ENCODE assay signal across 7 mouse cellular contexts in the genomic region with DNA sequence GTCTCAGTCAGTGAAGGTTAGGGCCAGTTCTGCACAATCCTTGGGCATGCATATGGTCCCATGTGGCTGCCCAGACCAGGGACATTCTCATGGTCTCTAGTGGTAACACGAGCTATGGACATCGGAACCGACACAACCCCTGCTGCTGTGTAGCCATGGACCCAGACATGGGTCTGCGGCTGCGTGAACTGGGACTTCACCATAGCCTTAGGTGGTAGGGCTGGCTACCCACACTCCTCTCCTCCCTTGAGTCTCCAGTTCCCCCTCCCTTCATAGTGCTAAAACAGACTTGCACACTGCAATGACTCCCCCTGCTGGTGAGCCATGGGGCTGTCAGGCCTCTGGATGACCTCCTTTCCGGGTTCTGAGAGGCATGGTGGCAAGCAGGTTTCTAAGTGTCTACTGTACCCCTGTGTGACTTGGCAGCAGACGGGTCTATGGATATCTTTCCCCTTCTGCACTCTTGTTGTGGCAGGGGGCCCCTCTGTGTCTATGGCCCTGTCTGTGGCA.
DNase-seq lines count a peak whose midpoint lies in the region; TF ChIP-seq lines count a peak whose summit lies in the region.

No protein-coding gene starts in this region.

- no peaks in the 10 kb centered on the region for H3K4me1 ChIP-seq in MEL (ENCODE audit: control insufficient read depth in 1 of 2, insufficient read depth in 2 of 2, low read length in 2 of 2)
- H3K4me1 ChIP-seq in olfactory bulb, adult 2 months (ENCODE audit: control insufficient read depth, insufficient read depth, low read length), result no peaks in the 10 kb centered on the region

- H3K79me2 ChIP-seq in MEL (ENCODE audit: control insufficient read depth, insufficient read depth, low read length, poor library complexity), result no peaks in the 10 kb centered on the region

- no peak overlapping the region for H3K4me3 ChIP-seq in MEL (ENCODE audit: control insufficient read depth in 1 of 2, insufficient read depth in 1 of 2, low read depth in 2 of 2, low read length in 2 of 2)
- H3K4me3 ChIP-seq in olfactory bulb, adult 2 months (ENCODE audit: insufficient read depth, low read depth, low read length), result no peak overlapping the region

- TF ChIP-seq POLR2A in MEL (IDR thresholded peaks at IDR 0.05; ENCODE audit: control insufficient read depth in 1 of 2, insufficient read depth in 1 of 2, low read depth in 1 of 2, low read length in 2 of 2, poor library complexity in 1 of 2), result no peak
- TF ChIP-seq POLR2A in olfactory bulb, adult 2 months (IDR thresholded peaks at IDR 0.05; ENCODE audit: insufficient read depth, low read depth, low read length), result no peak

- no peak overlapping the region for H3K9ac ChIP-seq in MEL (ENCODE audit: control insufficient read depth, low read depth, low read length, poor library complexity, severe bottlenecking)

- peak in 2 of 3 experiments; percentile 31 to 50; a peak in 5 of 6 replicates for TF ChIP-seq CTCF in MEL (IDR thresholded peaks at IDR 0.05 in 2 of 3, conservative IDR thresholded peaks at IDR 0.05 in 1 of 3; ENCODE audit: control insufficient read depth in 1 of 3, insufficient read depth in 1 of 3, low read depth in 2 of 3, low read length in 3 of 3, poor library complexity in 1 of 3, severe bottlenecking in 1 of 3)
- TF ChIP-seq CTCF in olfactory bulb, adult 2 months (IDR thresholded peaks at IDR 0.05; ENCODE audit: insufficient read depth, low read depth, low read length), result 0 out of 2 replicates have a peak, but pooled peaks have one; percentile 21

- no peak for TF ChIP-seq EP300 in MEL (IDR thresholded peaks at IDR 0.05; ENCODE audit: low read depth in 1 of 2, low read length in 2 of 2)

- H3K36me3 ChIP-seq in MEL (ENCODE audit: control insufficient read depth in 1 of 2, insufficient read depth in 2 of 2, low read length in 2 of 2), result no peaks in the 10 kb centered on the region

- WGBS in olfactory bulb, adult 2 months, result 85% methylated on average over 7 of the region's 7 CpGs

- TF ChIP-seq RAD21 in MEL (IDR thresholded peaks at IDR 0.05; ENCODE audit: low read depth, low read length), result peak; percentile 12

- no peaks in the 10 kb centered on the region for H3K9me3 ChIP-seq in MEL (replicated peaks; ENCODE audit: insufficient read depth, low read length)

- no peak overlapping the region for H3K27ac ChIP-seq in MEL (ENCODE audit: control insufficient read depth, low read depth, low read length)
- no peak overlapping the region for H3K27ac ChIP-seq in olfactory bulb, adult 2 months (ENCODE audit: insufficient read depth, low read depth, low read length)

- DNase-seq in layer of hippocampus, adult 11-12 months (ENCODE audit: low spot score), result peak; percentile 30
- no peak for DNase-seq in layer of hippocampus, adult 9-11 months
- peak; percentile 11 for DNase-seq in MEL (ENCODE audit: low read depth, low spot score)
- DNase-seq in adrenal gland, postnatal 36 days, result peak; percentile 44 to 70
- DNase-seq in kidney, postnatal 10 days, result peak; percentile 40
- no peak for DNase-seq in spleen, adult 12 weeks (ENCODE audit: low spot score)

- no peaks in the 10 kb centered on the region for H3K27me3 ChIP-seq in MEL (ENCODE audit: control insufficient read depth in 1 of 2, insufficient read depth in 2 of 2, low read length in 2 of 2)

TF ChIP-seq in MEL, 35 proteins besides CTCF, POLR2A, EP300 and RAD21:
- TF ChIP-seq SMC3 (IDR thresholded peaks at IDR 0.05; ENCODE audit: low read depth, low read length), result peak; percentile 30; the same call in 1 of the 2 replicates
- no peak for TF ChIP-seq TAL1 (IDR thresholded peaks at IDR 0.05; ENCODE audit: low read length)
- no peak for TF ChIP-seq RCOR1 (IDR thresholded peaks at IDR 0.05; ENCODE audit: low read depth, low read length)
- no peak for TF ChIP-seq ZKSCAN1 (IDR thresholded peaks at IDR 0.05; ENCODE audit: low read depth, low read length)
- no peak for TF ChIP-seq MAX (IDR thresholded peaks at IDR 0.05; ENCODE audit: low read length)
- no peak for TF ChIP-seq ZC3H11A (IDR thresholded peaks at IDR 0.05; ENCODE audit: low read depth, low read length)

Comparison
In these comparisons a context has a peak if more than half of its experiments do, and no peak if none do; other contexts are left out.
1. DNase-seq: peak in layer of hippocampus, adult 11-12 months (single experiment), MEL (single experiment), adrenal gland, postnatal 36 days (2 of 2) and kidney, postnatal 10 days (single experiment); none in layer of hippocampus, adult 9-11 months (single experiment) and spleen, adult 12 weeks (single experiment).